Mouse (Mus musculus): ENCODE measurements around the gene Tada1. TPM values are rescaled to one million over a fixed set of nuclear protein-coding genes. Genes with fewer than 3 reads are reported as not detected.

The Tada1 gene
- polyA plus RNA-seq, 1 experiment from 2014 or later = 72.1 TPM

GRCm38 (mm10) chr1:166360896-166361295 is 18.0 kb upstream of the Tada1 start:
- no peak for ATAC-seq (ENCODE audit: low read depth)
- Histone ChIP-seq H3K4me1 (replicated peaks) (no peaks in the 10 kb centered on the region), H3K36me3 (no peaks in the 10 kb centered on the region), H3K27ac (replicated peaks) (no peak overlapping the region), H3K9ac (no peak overlapping the region), H3K9me3 (no peaks in the 10 kb centered on the region), H3K27me3 (no peaks in the 10 kb centered on the region), H3K4me2 (no peak overlapping the region), H3K4me3 (no peak overlapping the region)
- WGBS = 71% methylated on average over 5 of the region's 5 CpGs

GRCm38 (mm10) chr1:166361842-166362241 is 17.1 kb upstream of the Tada1 start:
- H3K9me3 ChIP-seq = no peaks in the 10 kb centered on the region
- no peaks in the 10 kb centered on the region for H3K4me1 ChIP-seq (replicated peaks)
- H3K36me3 ChIP-seq = no peaks in the 10 kb centered on the region
- no peak overlapping the region for H3K27ac ChIP-seq (replicated peaks)
- H3K27me3 ChIP-seq = no peaks in the 10 kb centered on the region
- WGBS = 75% methylated on average over 3 of the region's 3 CpGs
- no peak overlapping the region for H3K4me3 ChIP-seq
- H3K9ac ChIP-seq = no peak overlapping the region
- no peak overlapping the region for H3K4me2 ChIP-seq
- ATAC-seq (ENCODE audit: low read depth) = no peak

- Histone ChIP-seq H3K36me3 (no peaks in the 10 kb centered on the region), H3K4me2 (no peak overlapping the region), H3K27ac (replicated peaks) (no peak overlapping the region), H3K4me1 (replicated peaks) (no peaks in the 10 kb centered on the region), H3K9me3 (no peaks in the 10 kb centered on the region), H3K9ac (no peak overlapping the region), H3K4me3 (no peak overlapping the region), H3K27me3 (no peaks in the 10 kb centered on the region)
- no peak for ATAC-seq (ENCODE audit: low read depth)
- 87% methylated on average over 3 of the region's 3 CpGs for WGBS
Measured at GRCm38 (mm10) chr1:166362659-166363058, 16.2 kb upstream of the Tada1 start.

- no peak for ATAC-seq (ENCODE audit: low read depth)
- H3K4me3 ChIP-seq = no peak overlapping the region
- H3K27me3 ChIP-seq = no peaks in the 10 kb centered on the region
- no peak overlapping the region for H3K9ac ChIP-seq
- no peaks in the 10 kb centered on the region for H3K36me3 ChIP-seq
- no peak overlapping the region for H3K27ac ChIP-seq (replicated peaks)
- H3K4me1 ChIP-seq (replicated peaks) = no peaks in the 10 kb centered on the region
- no peaks in the 10 kb centered on the region for H3K9me3 ChIP-seq
- no peak overlapping the region for H3K4me2 ChIP-seq
Measured at GRCm38 (mm10) chr1:166363122-166363521, 15.8 kb upstream of the Tada1 start.

GRCm38 (mm10) chr1:166377171-166377570 is 1.7 kb upstream of the Tada1 start:
- WGBS = 82% methylated on average over 6 of the region's 6 CpGs
- Histone ChIP-seq H3K4me2 (no peak overlapping the region), H3K4me3 (no peak overlapping the region), H3K27ac (replicated peaks) (no peak overlapping the region), H3K4me1 (replicated peaks) (peaks cover 24% of the 10 kb centered on the region), H3K27me3 (no peaks in the 10 kb centered on the region), H3K9me3 (no peaks in the 10 kb centered on the region), H3K9ac (no peak overlapping the region), H3K36me3 (no peaks in the 10 kb centered on the region)
- ATAC-seq (ENCODE audit: low read depth) = no peak

GRCm38 (mm10) chr1:166378431-166379012 is 375 bp upstream of the Tada1 start:
- H3K27ac ChIP-seq (replicated peaks) = peak overlapping the region; percentile 68
- WGBS = 9% methylated on average over 17 of the region's 21 CpGs

GRCm38 (mm10) chr1:166379630-166380231 is 834 bp downstream of the Tada1 start:
- H3K4me2 ChIP-seq = peak overlapping the region; percentile 65
- peak overlapping the region; percentile 99 for H3K9ac ChIP-seq
- under 1% methylated on average over 38 of the region's 41 CpGs for WGBS
- peak overlapping the region; percentile 90 for H3K27ac ChIP-seq (replicated peaks)
- H3K4me3 ChIP-seq = peak overlapping the region; percentile 95
- peak; percentile 57 for ATAC-seq (ENCODE audit: low read depth)
- no peaks in the 10 kb centered on the region for H3K9me3 ChIP-seq
- H3K27me3 ChIP-seq = no peaks in the 10 kb centered on the region
- peaks cover 23% of the 10 kb centered on the region for H3K36me3 ChIP-seq
- H3K4me1 ChIP-seq (replicated peaks) = peaks cover 24% of the 10 kb centered on the region

More at GRCm38 (mm10) chr1:166378431-166379012, 375 bp upstream of the Tada1 start:
- peak overlapping the region; percentile 81 for H3K9ac ChIP-seq
- peak overlapping the region; percentile 67 for H3K4me2 ChIP-seq
- H3K36me3 ChIP-seq = peaks cover 12% of the 10 kb centered on the region
- peak overlapping the region; percentile 95 for H3K4me3 ChIP-seq
- H3K9me3 ChIP-seq = no peaks in the 10 kb centered on the region
- peaks cover 24% of the 10 kb centered on the region for H3K4me1 ChIP-seq (replicated peaks)
- ATAC-seq (ENCODE audit: low read depth) = peak; percentile 1
- no peaks in the 10 kb centered on the region for H3K27me3 ChIP-seq

- Histone ChIP-seq H3K9me3 (no peaks in the 10 kb centered on the region), H3K27me3 (no peaks in the 10 kb centered on the region), H3K4me3 (peak overlapping the region; percentile 95; the same call in 1 of the 2 replicates), H3K4me2 (peak overlapping the region; percentile 65), H3K9ac (peak overlapping the region; percentile 99), H3K27ac (replicated peaks) (no peak overlapping the region), H3K36me3 (peaks cover 38% of the 10 kb centered on the region), H3K4me1 (replicated peaks) (peaks cover 24% of the 10 kb centered on the region)
- WGBS = 88% methylated on average over 10 of the region's 10 CpGs
- ATAC-seq (ENCODE audit: low read depth) = no peak
Measured at GRCm38 (mm10) chr1:166381336-166381735, 2.4 kb downstream of the Tada1 start.

GRCm38 (mm10) chr1:166381821-166382220 is 2.9 kb downstream of the Tada1 start:
- Histone ChIP-seq H3K9ac (peak overlapping the region; percentile 99), H3K36me3 (peaks cover 42% of the 10 kb centered on the region), H3K4me3 (no peak overlapping the region), H3K4me2 (peak overlapping the region; percentile 65; the same call in 1 of the 2 replicates), H3K9me3 (no peaks in the 10 kb centered on the region), H3K27me3 (no peaks in the 10 kb centered on the region), H3K27ac (replicated peaks) (no peak overlapping the region), H3K4me1 (replicated peaks) (peaks cover 24% of the 10 kb centered on the region)
- ATAC-seq (ENCODE audit: low read depth) = no peak
- 73% methylated on average over 5 of the region's 5 CpGs for WGBS

GRCm38 (mm10) chr1:166382626-166383025 is 3.7 kb downstream of the Tada1 start:
- Histone ChIP-seq H3K27me3 (no peaks in the 10 kb centered on the region), H3K9ac (0 out of 2 replicates have a peak overlapping the region, but pooled peaks have one; percentile 8), H3K4me1 (replicated peaks) (peaks cover 24% of the 10 kb centered on the region), H3K4me2 (no peak overlapping the region), H3K36me3 (peaks cover 50% of the 10 kb centered on the region), H3K27ac (replicated peaks) (no peak overlapping the region), H3K9me3 (no peaks in the 10 kb centered on the region), H3K4me3 (no peak overlapping the region)
- WGBS = 92% methylated on average over 4 of the region's 4 CpGs
- no peak for ATAC-seq (ENCODE audit: low read depth)

- Histone ChIP-seq H3K4me1 (replicated peaks) (peaks cover 24% of the 10 kb centered on the region), H3K9ac (no peak overlapping the region), H3K27me3 (no peaks in the 10 kb centered on the region), H3K4me2 (no peak overlapping the region), H3K9me3 (no peaks in the 10 kb centered on the region), H3K4me3 (no peak overlapping the region), H3K36me3 (peaks cover 70% of the 10 kb centered on the region), H3K27ac (replicated peaks) (no peak overlapping the region)
- WGBS = 85% methylated on average over 10 of the region's 10 CpGs
- ATAC-seq (ENCODE audit: low read depth) = no peak
Measured at GRCm38 (mm10) chr1:166384614-166385013, 5.7 kb downstream of the Tada1 start.

GRCm38 (mm10) chr1:166385431-166385830 is 6.5 kb downstream of the Tada1 start:
- H3K36me3 ChIP-seq = peaks cover 78% of the 10 kb centered on the region
- 85% methylated on average over 5 of the region's 5 CpGs for WGBS
- ATAC-seq (ENCODE audit: low read depth) = no peak

GRCm38 (mm10) chr1:166388511-166388910 is 9.6 kb downstream of the Tada1 start:
- no peaks in the 10 kb centered on the region for H3K27me3 ChIP-seq
- no peak overlapping the region for H3K4me2 ChIP-seq
- H3K4me3 ChIP-seq = no peak overlapping the region
- no peaks in the 10 kb centered on the region for H3K9me3 ChIP-seq
- no peaks in the 10 kb centered on the region for H3K4me1 ChIP-seq (replicated peaks)
- peaks cover 98% of the 10 kb centered on the region for H3K36me3 ChIP-seq
- ATAC-seq (ENCODE audit: low read depth) = no peak
- no peak overlapping the region for H3K27ac ChIP-seq (replicated peaks)
- no peak overlapping the region for H3K9ac ChIP-seq
- 95% methylated on average over 11 of the region's 11 CpGs for WGBS

More at GRCm38 (mm10) chr1:166385431-166385830, 6.5 kb downstream of the Tada1 start:
- Histone ChIP-seq H3K9ac (no peak overlapping the region), H3K27ac (replicated peaks) (no peak overlapping the region), H3K4me3 (no peak overlapping the region), H3K4me1 (replicated peaks) (peaks cover 18% of the 10 kb centered on the region), H3K27me3 (no peaks in the 10 kb centered on the region), H3K4me2 (no peak overlapping the region), H3K9me3 (no peaks in the 10 kb centered on the region)
